Mouse (Mus musculus) forebrain, embryonic 14.5 days (tissue): Measurements from ENCODE around the gene Tnfaip1. TPM values are rescaled to one million over a fixed set of nuclear protein-coding genes. Genes with fewer than 3 reads are reported as not detected.
A peak's percentile ranks its signal among the peaks of the same experiment; 100 is the strongest.

Source experiments
- ATAC-seq: fragments of 200-750 bp; cut with Nextera tagmentation; 2 replicates; pipeline ENCODE4 v1.8.0; 2017; ENCODE audit warnings: mild to moderate bottlenecking, moderate library complexity
- DNase-seq: peaks from one replicate; pipeline ENCODE4 v3.0.0-alpha.2; 2015; ENCODE audit warnings: low spot score
- H3K27ac ChIP-seq: fragments of 300-500 bp; sonication (generic); 2 replicates; pipeline ENCODE4 v1.5.1; 2014; ENCODE audit warnings: low read depth, mild to moderate bottlenecking, control low read depth, low read length, moderate library complexity
- H3K27me3 ChIP-seq: fragments of 300-500 bp; sonication (generic); replicated peaks from 2 replicates; pipeline ENCODE4 v1.6.1; 2014; ENCODE audit warnings: low read length, control low read depth, mixed read lengths; ENCODE audit not compliant: control insufficient read depth, insufficient read depth
- H3K36me3 ChIP-seq: fragments of 300-500 bp; sonication (generic); 2 replicates; pipeline ENCODE4 v1.6.1; 2014; ENCODE audit warnings: low read length, control low read depth; ENCODE audit not compliant: control insufficient read depth, insufficient read depth
- H3K4me1 ChIP-seq: fragments of 300-500 bp; sonication (generic); 2 replicates; pipeline ENCODE4 v1.6.1; 2014; ENCODE audit warnings: antibody characterized with exemption, low read length, control low read depth; ENCODE audit not compliant: control insufficient read depth, insufficient read depth
- H3K4me2 ChIP-seq: fragments of 300-500 bp; sonication (generic); 2 replicates; pipeline ENCODE4 v1.6.1; 2014; ENCODE audit warnings: mild to moderate bottlenecking, control low read depth, low read length
- H3K4me3 ChIP-seq: fragments of 300-500 bp; sonication (generic); 2 replicates; pipeline ENCODE4 v1.5.1; 2014; ENCODE audit warnings: low read depth, low read length, control low read depth
- H3K9ac ChIP-seq: fragments of 300-500 bp; sonication (generic); 2 replicates; pipeline ENCODE4 v1.6.1; 2014; ENCODE audit warnings: mild to moderate bottlenecking, low read length, control low read depth, moderate library complexity
- H3K9me3 ChIP-seq: fragments of 300-500 bp; sonication (generic); replicated peaks from 2 replicates; pipeline ENCODE4 v1.6.1; 2016; ENCODE audit warnings: low read length, control low read depth, mixed read lengths; ENCODE audit not compliant: control insufficient read depth
- WGBS: fragments of 180-500 bp; shearing (Covaris S2); extraction: QIAGEN DNeasy Blood & Tissue Kit; methylation state at CpG from one replicate; pipeline ENCODE4 v1.1.7; 2014; 5-methylcytosine and 5-hydroxymethylcytosine counted together
- polyA plus RNA-seq: library from polyadenylated mRNA; unstranded; fragments of >200 nt; fragmentation: Nextera tagmentation; extraction: Ambion mirVana; gene quantifications from 2 replicates; pipeline ENCODE4 v1.2.1, GENCODE M21; 2014

Gene Tnfaip1
- polyA plus RNA-seq, 1 experiment from 2014 or later, result 66.1 TPM

- no peak overlapping the region for H3K9ac ChIP-seq
- ATAC-seq, result no peak
- H3K36me3 ChIP-seq, result peaks cover 41% of the 10 kb centered on the region
- H3K27ac ChIP-seq, result no peak overlapping the region; the same call in 1 of the 2 replicates
- no peaks in the 10 kb centered on the region for H3K9me3 ChIP-seq
- H3K27me3 ChIP-seq, result no peaks in the 10 kb centered on the region
- WGBS, result 84% methylated on average over 6 of the region's 6 CpGs
- no peak for DNase-seq
- H3K4me1 ChIP-seq, result peaks cover 7% of the 10 kb centered on the region
- H3K4me3 ChIP-seq, result no peak overlapping the region
- H3K4me2 ChIP-seq, result no peak overlapping the region
These were observed 5.1 kb downstream of the Tnfaip1 start for GRCm38 (mm10) chr11:78531046-78531445.

GRCm38 (mm10) chr11:78530001-78530400 is 6.1 kb downstream of the Tnfaip1 start:
- peaks cover 4% of the 10 kb centered on the region for H3K4me1 ChIP-seq
- no peaks in the 10 kb centered on the region for H3K27me3 ChIP-seq
- no peaks in the 10 kb centered on the region for H3K9me3 ChIP-seq
- no peak overlapping the region for H3K27ac ChIP-seq
- H3K9ac ChIP-seq, result no peak overlapping the region
- peaks cover 52% of the 10 kb centered on the region for H3K36me3 ChIP-seq
- H3K4me2 ChIP-seq, result no peak overlapping the region
- DNase-seq (no peak), ATAC-seq (no peak)
- no peak overlapping the region for H3K4me3 ChIP-seq
- WGBS, result 90% methylated on average over 12 of the region's 12 CpGs

GRCm38 (mm10) chr11:78528714-78529113 is 7.4 kb downstream of the Tnfaip1 start:
- H3K36me3 ChIP-seq, result peaks cover 65% of the 10 kb centered on the region

GRCm38 (mm10) chr11:78524838-78525237 is 11.3 kb downstream of the Tnfaip1 start:
- Histone ChIP-seq H3K4me2 (no peak overlapping the region), H3K9ac (no peak overlapping the region), H3K4me1 (no peaks in the 10 kb centered on the region), H3K4me3 (no peak overlapping the region), H3K27me3 (no peaks in the 10 kb centered on the region), H3K9me3 (no peaks in the 10 kb centered on the region), H3K27ac (no peak overlapping the region), H3K36me3 (peaks cover 98% of the 10 kb centered on the region)
- DNase-seq, result peak; percentile 50
- no peak for ATAC-seq
- WGBS, result 58% methylated on average over 2 of the region's 2 CpGs

More at GRCm38 (mm10) chr11:78528714-78529113, 7.4 kb downstream of the Tnfaip1 start:
- Histone ChIP-seq H3K4me3 (no peak overlapping the region), H3K9me3 (no peaks in the 10 kb centered on the region), H3K27me3 (no peaks in the 10 kb centered on the region), H3K9ac (no peak overlapping the region), H3K27ac (no peak overlapping the region), H3K4me2 (no peak overlapping the region), H3K4me1 (no peaks in the 10 kb centered on the region)
- no peak for DNase-seq
- WGBS, result 83% methylated on average over 9 of the region's 9 CpGs
- no peak for ATAC-seq

GRCm38 (mm10) chr11:78523241-78523955 is 12.7 kb downstream of the Tnfaip1 start:
- no peaks in the 10 kb centered on the region for H3K4me1 ChIP-seq
- no peak overlapping the region for H3K4me3 ChIP-seq
- no peak overlapping the region for H3K9ac ChIP-seq
- 84% methylated on average over 9 of the region's 9 CpGs for WGBS
- no peak for ATAC-seq
- H3K9me3 ChIP-seq, result no peaks in the 10 kb centered on the region
- no peak overlapping the region for H3K4me2 ChIP-seq
- no peak for DNase-seq
- no peaks in the 10 kb centered on the region for H3K27me3 ChIP-seq
- H3K36me3 ChIP-seq, result peaks cover 99% of the 10 kb centered on the region
- no peak overlapping the region for H3K27ac ChIP-seq

GRCm38 (mm10) chr11:78522481-78522997 is 13.6 kb downstream of the Tnfaip1 start:
- no peaks in the 10 kb centered on the region for H3K4me1 ChIP-seq
- H3K27me3 ChIP-seq, result no peaks in the 10 kb centered on the region
- no peak overlapping the region for H3K4me3 ChIP-seq
- no peaks in the 10 kb centered on the region for H3K9me3 ChIP-seq
- ATAC-seq (no peak), DNase-seq (peak; percentile 31)
- peaks cover 100% of the 10 kb centered on the region for H3K36me3 ChIP-seq
- H3K4me2 ChIP-seq, result no peak overlapping the region
- 97% methylated on average over 1 of the region's 1 CpGs for WGBS
- no peak overlapping the region; the same call in 1 of the 2 replicates for H3K27ac ChIP-seq
- H3K9ac ChIP-seq, result no peak overlapping the region

- ATAC-seq, result no peak
- Histone ChIP-seq H3K27me3 (no peaks in the 10 kb centered on the region), H3K4me2 (no peak overlapping the region), H3K4me1 (no peaks in the 10 kb centered on the region), H3K36me3 (peaks cover 96% of the 10 kb centered on the region), H3K9ac (no peak overlapping the region), H3K9me3 (no peaks in the 10 kb centered on the region), H3K27ac (no peak overlapping the region), H3K4me3 (no peak overlapping the region)
- WGBS, result 90% methylated on average over 3 of the region's 3 CpGs
- DNase-seq, result no peak
These were observed 14.3 kb downstream of the Tnfaip1 start for GRCm38 (mm10) chr11:78521880-78522279.

- ATAC-seq (no peak), DNase-seq (no peak)
- Histone ChIP-seq H3K27me3 (no peaks in the 10 kb centered on the region), H3K9me3 (no peaks in the 10 kb centered on the region), H3K4me1 (no peaks in the 10 kb centered on the region), H3K9ac (no peak overlapping the region), H3K4me2 (no peak overlapping the region), H3K27ac (no peak overlapping the region), H3K4me3 (no peak overlapping the region), H3K36me3 (peaks cover 90% of the 10 kb centered on the region)
- WGBS, result 86% methylated on average over 10 of the region's 10 CpGs
These were observed 17.2 kb downstream of the Tnfaip1 start for GRCm38 (mm10) chr11:78518931-78519330.
